Mouse (Mus musculus) neural tube, embryonic 11.5 days (tissue): ENCODE measurements around the gene Bcl2. TPM values are rescaled to one million over a fixed set of nuclear protein-coding genes. Genes with fewer than 3 reads are reported as not detected.

ENCODE experiments used
- ATAC-seq: fragments of 200-750 bp; cut with Nextera tagmentation; 2 replicates; pipeline ENCODE4 v1.8.0; 2017; ENCODE audit warnings: moderate number of reproducible peaks, mild to moderate bottlenecking, moderate TSS enrichment, moderate library complexity; ENCODE audit not compliant: insufficient read depth, low FRiP score, low TSS enrichment
- DNase-seq: peaks from one replicate; pipeline ENCODE4 v3.0.0-alpha.2; 2015; ENCODE audit warnings: low spot score
- H3K27ac ChIP-seq: fragments of 300-500 bp; sonication (generic); 2 replicates; pipeline ENCODE4 v1.5.1; 2014; ENCODE audit warnings: low read depth, mild to moderate bottlenecking, low read length
- H3K27me3 ChIP-seq: fragments of 300-500 bp; sonication (generic); 2 replicates; pipeline ENCODE4 v1.6.1; 2014; ENCODE audit warnings: mild to moderate bottlenecking, low read length, mixed read lengths; ENCODE audit not compliant: control insufficient read depth, insufficient read depth
- H3K36me3 ChIP-seq: fragments of 300-500 bp; sonication (generic); 2 replicates; pipeline ENCODE4 v1.6.1; 2014; ENCODE audit warnings: mild to moderate bottlenecking, low read length, moderate library complexity, mixed read lengths; ENCODE audit not compliant: control insufficient read depth, insufficient read depth
- H3K4me1 ChIP-seq: fragments of 300-500 bp; sonication (generic); 2 replicates; pipeline ENCODE4 v1.6.1; 2014; ENCODE audit warnings: low read length, mixed read lengths; ENCODE audit not compliant: control insufficient read depth, insufficient read depth
- H3K4me2 ChIP-seq: fragments of 300-500 bp; sonication (generic); 2 replicates; pipeline ENCODE4 v1.6.1; 2014; ENCODE audit warnings: low read depth, mild to moderate bottlenecking, moderate library complexity
- H3K4me3 ChIP-seq: fragments of 300-500 bp; sonication (generic); 2 replicates; pipeline ENCODE4 v1.5.1; 2014; ENCODE audit warnings: low read depth, low read length
- H3K9ac ChIP-seq: fragments of 300-500 bp; sonication (generic); 2 replicates; pipeline ENCODE4 v1.6.1; 2014; ENCODE audit warnings: mild to moderate bottlenecking, low read length
- H3K9me3 ChIP-seq: fragments of 300-500 bp; sonication (generic); 2 replicates; pipeline ENCODE4 v1.6.1; 2016; ENCODE audit warnings: low read length; ENCODE audit not compliant: control insufficient read depth
- WGBS: fragments of 180-500 bp; shearing (Covaris S2); extraction: QIAGEN DNeasy Blood & Tissue Kit; methylation state at CpG from one replicate; pipeline ENCODE4 v1.1.7; 2014; 5-methylcytosine and 5-hydroxymethylcytosine counted together
- microRNA-seq: library from miRNA; unstranded; fragments of <30 nt; microRNA quantifications from one replicate; pipeline ENCODE4, GENCODE M21; 2016
- polyA plus RNA-seq: library from polyadenylated mRNA; unstranded; fragments of >200 nt; fragmentation: Nextera tagmentation; extraction: Ambion mirVana; gene quantifications from 2 replicates; pipeline ENCODE4 v1.2.1, GENCODE M21; 2014

The Bcl2 gene
- polyA plus RNA-seq, 1 experiment from 2014 or later: 5.5 TPM

DNA sequence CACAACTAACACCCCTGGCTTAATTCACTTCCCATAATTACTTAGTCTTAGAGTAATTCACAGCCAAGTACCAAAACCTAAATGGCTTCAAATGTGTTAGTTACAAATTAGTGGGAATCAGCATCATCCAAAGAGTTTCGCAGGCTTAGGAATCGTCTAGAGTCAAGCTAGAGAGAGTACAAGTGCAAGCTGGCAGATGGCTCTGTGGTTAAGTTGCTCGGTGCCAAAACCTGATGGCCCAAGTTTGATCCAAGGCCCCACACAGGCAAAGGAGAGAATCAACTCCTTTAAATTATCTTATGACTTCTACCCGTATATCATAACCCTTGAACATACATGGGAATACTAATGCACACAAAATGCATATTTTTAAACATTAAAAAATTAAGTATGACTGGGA, 210.7 kb downstream of the Bcl2 start:
- Histone ChIP-seq H3K27ac (no peak overlapping the region), H3K27me3 (no peaks in the 10 kb centered on the region), H3K9me3 (no peaks in the 10 kb centered on the region), H3K4me3 (no peak overlapping the region), H3K4me1 (no peaks in the 10 kb centered on the region), H3K36me3 (no peaks in the 10 kb centered on the region), H3K4me2 (no peak overlapping the region), H3K9ac (no peak overlapping the region)
- DNase-seq (no peak), ATAC-seq (no peak)
- 89% methylated on average over 4 of the region's 4 CpGs for WGBS

DNA sequence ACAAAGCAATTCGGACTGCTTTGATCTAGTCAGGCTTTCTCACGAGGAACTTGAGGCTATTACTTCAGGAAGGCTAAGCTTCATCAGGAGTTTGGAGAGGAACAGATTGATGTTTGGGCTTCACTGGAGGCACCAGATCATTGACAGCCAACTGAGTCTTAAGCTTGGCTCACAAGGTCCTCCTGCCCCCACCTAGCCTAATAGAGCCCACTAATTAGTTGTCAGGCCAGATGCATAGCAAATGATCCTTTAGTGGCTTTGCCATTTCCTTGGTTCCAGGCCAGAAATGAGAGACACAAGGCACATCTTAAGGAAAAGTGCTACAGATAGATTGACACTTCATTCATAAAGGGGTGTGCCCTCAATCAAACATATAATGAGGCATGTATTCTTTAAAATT, 216.1 kb downstream of the Bcl2 start:
- no peak overlapping the region for H3K4me2 ChIP-seq
- H3K27me3 ChIP-seq: no peaks in the 10 kb centered on the region
- no peak overlapping the region for H3K27ac ChIP-seq
- H3K4me1 ChIP-seq: no peaks in the 10 kb centered on the region
- no peak overlapping the region for H3K4me3 ChIP-seq
- WGBS: 74% methylated on average over 2 of the region's 2 CpGs
- DNase-seq (no peak), ATAC-seq (no peak)
- H3K9ac ChIP-seq: no peak overlapping the region
- no peaks in the 10 kb centered on the region for H3K36me3 ChIP-seq
- H3K9me3 ChIP-seq: no peaks in the 10 kb centered on the region

Small RNA genes lying within 50 kb of the gene (microRNA-seq; reads per million reads assigned to microRNA genes)
- not detected for gene Mir3473f

Other genes with a start within 250 kb of the Bcl2 start
- gene Kdsr, start 45.5 kb upstream of the Bcl2 start, polyA plus RNA-seq: 8.0 and 8.8 TPM in 2 replicates
- 84.9 and 89.9 TPM in 2 replicates for gene Vps4b, start 82.5 kb upstream of the Bcl2 start, polyA plus RNA-seq
- gene Serpinb5, start 146.9 kb upstream of the Bcl2 start, polyA plus RNA-seq: not detected in 2 replicates
- gene Serpinb12, start 220.2 kb upstream of the Bcl2 start, polyA plus RNA-seq: not detected in 2 replicates